Mouse (Mus musculus) olfactory bulb, adult 2 months (tissue): ENCODE data around the gene Eef1g. TPM values are rescaled to one million over a fixed set of nuclear protein-coding genes. Genes with fewer than 3 reads are reported as not detected.

Experiments used
- H3K27ac ChIP-seq: fragments of 200-500 bp; 2 replicates; pipeline ENCODE4 v1.5.1; 2012; ENCODE audit warnings: low read depth, low read length; ENCODE audit not compliant: insufficient read depth
- H3K4me1 ChIP-seq: fragments of 200-500 bp; 2 replicates; pipeline ENCODE4 v1.6.1; 2012; ENCODE audit warnings: low read length; ENCODE audit not compliant: control insufficient read depth, insufficient read depth
- H3K4me3 ChIP-seq: fragments of 200-500 bp; 2 replicates; pipeline ENCODE4 v1.5.1; 2012; ENCODE audit warnings: mild to moderate bottlenecking, low read depth, low read length, moderate library complexity; ENCODE audit not compliant: insufficient read depth
- CTCF ChIP-seq: fragments of 200-500 bp; IDR thresholded peaks from 2 replicates; pipeline ENCODE4 v1.5.1; 2012; ENCODE audit warnings: low read depth, mild to moderate bottlenecking, low read length, moderate library complexity; ENCODE audit not compliant: insufficient read depth
- POLR2A ChIP-seq: fragments of 200-500 bp; IDR thresholded peaks from 2 replicates; pipeline ENCODE4 v1.6.1; 2012; ENCODE audit warnings: mild to moderate bottlenecking, low read depth, low read length, moderate library complexity; ENCODE audit not compliant: insufficient read depth
- WGBS: fragments of 180-500 bp; shearing (Covaris S2); methylation state at CpG from one replicate; pipeline ENCODE4 v1.1.7; 2018; 5-methylcytosine and 5-hydroxymethylcytosine counted together
- polyA plus RNA-seq: library from polyadenylated mRNA; stranded (reverse); fragments of >200 nt; gene quantifications from 2 replicates; pipeline ENCODE4 v1.2.4, GENCODE M21; 2012; ENCODE audit warnings: low replicate concordance; ENCODE audit not compliant: missing spikeins, insufficient read depth, insufficient read length

The Eef1g gene
- polyA plus RNA-seq, 1 experiment = not detected

- Histone ChIP-seq H3K4me1 (peaks cover 12% of the 10 kb centered on the region), H3K27ac (peak overlapping the region; percentile 72), H3K4me3 (peak overlapping the region; percentile 83)
- TF ChIP-seq CTCF = no peak
- no peak for TF ChIP-seq POLR2A
- under 1% methylated on average over 46 of the region's 46 CpGs for WGBS
Measured at GRCm38 (mm10) chr19:8942276-8942964, 24.4 kb upstream of the Eef1g start.

GRCm38 (mm10) chr19:8943047-8943446 is 23.8 kb upstream of the Eef1g start:
- Histone ChIP-seq H3K27ac (no peak overlapping the region), H3K4me1 (peaks cover 12% of the 10 kb centered on the region), H3K4me3 (peak overlapping the region; percentile 83)
- TF ChIP-seq CTCF = no peak
- no peak for TF ChIP-seq POLR2A
- WGBS = 48% methylated on average over 2 of the region's 2 CpGs

- TF ChIP-seq CTCF (no peak), POLR2A (no peak)
- Histone ChIP-seq H3K4me3 (no peak overlapping the region), H3K27ac (no peak overlapping the region), H3K4me1 (peaks cover 12% of the 10 kb centered on the region)
- 39% methylated on average over 5 of the region's 5 CpGs for WGBS
Measured at GRCm38 (mm10) chr19:8944062-8944461, 22.8 kb upstream of the Eef1g start.

DNA sequence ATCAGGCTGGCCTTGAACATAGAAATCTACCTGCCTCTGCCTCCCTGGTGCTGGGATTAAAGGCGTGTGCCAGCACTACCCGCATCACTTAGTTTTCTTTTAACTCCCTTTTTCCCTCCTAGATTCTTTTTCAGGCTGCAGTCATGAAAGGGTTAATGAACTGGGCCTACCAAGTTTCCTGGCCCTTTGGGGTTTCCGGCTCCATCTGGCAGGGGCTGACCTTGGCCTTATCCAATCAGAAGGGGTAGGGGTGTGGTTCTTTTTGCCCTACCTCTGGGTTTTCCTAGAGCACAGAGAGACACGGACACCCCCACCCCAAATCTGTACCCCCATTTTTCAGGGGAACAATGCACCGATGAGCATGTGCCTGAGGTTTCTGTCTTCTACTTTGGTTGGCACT is 22.1 kb upstream of the Eef1g start:
- no peak overlapping the region for H3K4me3 ChIP-seq
- peaks cover 12% of the 10 kb centered on the region for H3K4me1 ChIP-seq
- TF ChIP-seq CTCF = no peak
- no peak for TF ChIP-seq POLR2A
- H3K27ac ChIP-seq = no peak overlapping the region
- WGBS = 19% methylated on average over 5 of the region's 5 CpGs

- H3K4me1 ChIP-seq = peaks cover 12% of the 10 kb centered on the region
- WGBS = 52% methylated on average over 6 of the region's 6 CpGs
- H3K27ac ChIP-seq = no peak overlapping the region
Measured at GRCm38 (mm10) chr19:8945251-8945650, 21.6 kb upstream of the Eef1g start.

GRCm38 (mm10) chr19:8946929-8947328 is 19.9 kb upstream of the Eef1g start:
- TF ChIP-seq POLR2A (no peak), CTCF (no peak)
- Histone ChIP-seq H3K4me3 (no peak overlapping the region), H3K27ac (no peak overlapping the region), H3K4me1 (peaks cover 7% of the 10 kb centered on the region)
- WGBS = 92% methylated on average over 7 of the region's 7 CpGs

More at GRCm38 (mm10) chr19:8945251-8945650, 21.6 kb upstream of the Eef1g start:
- TF ChIP-seq CTCF (no peak), POLR2A (no peak)
- H3K4me3 ChIP-seq = no peak overlapping the region

DNA sequence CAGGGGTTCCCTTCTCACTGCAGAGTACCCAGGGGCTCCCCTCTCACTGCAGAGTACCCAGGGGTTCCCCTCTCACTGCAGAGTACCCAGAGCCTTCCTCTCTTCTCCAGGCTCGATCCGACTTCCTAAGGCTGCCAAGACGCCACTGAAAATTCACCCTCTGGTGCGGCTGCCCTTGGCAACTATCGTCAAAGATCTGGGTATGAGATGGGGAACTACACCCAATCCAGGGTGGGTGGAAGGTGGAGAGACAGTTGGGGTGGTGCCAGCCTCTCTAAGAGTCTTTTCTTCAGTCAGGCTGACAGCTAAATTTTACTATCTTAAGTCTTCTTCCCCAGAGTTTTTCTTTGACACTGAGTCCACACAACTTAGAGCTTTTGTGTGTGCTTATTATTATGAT is 16.7 kb upstream of the Eef1g start:
- TF ChIP-seq CTCF (no peak), POLR2A (no peak)
- 89% methylated on average over 5 of the region's 5 CpGs for WGBS
- no peaks in the 10 kb centered on the region for H3K4me1 ChIP-seq
- H3K27ac ChIP-seq = no peak overlapping the region
- no peak overlapping the region for H3K4me3 ChIP-seq

GRCm38 (mm10) chr19:8952241-8952640 is 14.6 kb upstream of the Eef1g start:
- TF ChIP-seq CTCF = no peak
- no peak for TF ChIP-seq POLR2A
- H3K27ac ChIP-seq = peak overlapping the region; percentile 49; the same call in 1 of the 2 replicates
- WGBS = 37% methylated on average over 9 of the region's 9 CpGs
- no peaks in the 10 kb centered on the region for H3K4me1 ChIP-seq
- no peak overlapping the region for H3K4me3 ChIP-seq

DNA sequence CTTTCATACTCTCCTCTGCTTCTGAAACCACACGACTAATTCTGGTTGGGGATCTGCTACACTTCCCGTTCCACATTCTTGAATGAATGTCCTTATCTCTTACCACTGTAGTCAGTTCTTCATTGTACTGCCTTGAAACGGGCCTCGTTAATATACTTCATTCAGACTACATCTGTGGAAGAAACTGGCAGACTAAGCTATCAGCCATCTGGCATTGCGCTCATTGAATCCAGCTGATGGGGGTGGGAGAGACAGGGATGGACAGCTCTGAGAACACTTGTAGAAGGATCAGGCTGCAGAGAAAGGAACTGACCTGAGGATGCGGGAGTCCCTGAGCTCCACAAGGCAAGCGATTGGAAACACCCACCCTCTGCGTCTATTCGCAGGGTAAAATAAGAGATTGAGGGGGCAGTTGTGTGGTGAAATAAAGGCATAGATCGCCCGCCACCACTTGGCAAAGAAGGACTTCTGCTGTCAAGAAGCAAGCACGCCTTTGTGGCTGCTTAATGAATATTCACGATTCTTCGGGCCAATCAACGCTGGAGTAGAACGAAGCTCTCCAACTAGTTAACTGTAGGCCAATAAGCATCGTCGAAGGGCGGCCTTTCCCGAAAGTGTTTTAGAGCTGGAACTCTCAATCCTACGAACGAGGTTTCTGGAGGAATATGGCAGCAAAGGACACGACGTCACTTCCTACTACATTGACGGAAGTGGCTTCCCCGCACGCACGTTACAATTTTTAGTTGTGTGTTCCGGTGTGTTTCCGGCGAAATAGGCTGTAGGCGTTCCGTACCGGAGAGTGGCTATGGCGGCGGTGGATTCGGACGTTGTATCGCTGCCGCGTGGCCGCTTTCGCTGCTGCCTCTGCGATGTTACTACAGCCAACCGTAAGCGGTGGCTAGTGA is 13.5 kb upstream of the Eef1g start, which contains the start of gene Tut1:
Tut1 (plus strand) TSS at position 713 of the 905 bp plus-strand sequence.
- Histone ChIP-seq H3K27ac (peak within 1 kb of the TSS; percentile 49), H3K4me1 (no peaks in the 10 kb centered on the region), H3K4me3 (peak within 1 kb of the TSS; percentile 72)
- no peak for TF ChIP-seq POLR2A
- WGBS = under 1% methylated on average over 46 of the region's 46 CpGs
